ENCODE assay signal across 28 mouse cellular contexts in genomic region chr12:28323659-28324058, GRCm38 (mm10).
A peak's percentile ranks its signal among the peaks of the same experiment; 100 is the strongest.
DNase-seq lines count a peak whose midpoint lies in the region; ATAC-seq lines count a peak whose summit lies in the region.
"Had no signal": no experiment of that assay in that cellular context is flagged by ENCODE, and none has a peak within 500 bp of the region (broad histone marks: within the 10 kb centered on the region; RNA-seq: fewer than 3 reads in every experiment).

No protein-coding gene starts in this region.

- H3K9ac ChIP-seq in hindbrain, embryonic 13.5 days: no peak overlapping the region
- H3K9ac ChIP-seq in embryonic facial prominence, embryonic 14.5 days (ENCODE audit: low read depth, low read length): no peak overlapping the region
- no peak overlapping the region for H3K9ac ChIP-seq in hindbrain, embryonic 11.5 days (ENCODE audit: low read depth, low read length)
- H3K9ac ChIP-seq: embryonic facial prominence, embryonic 12.5 days; forebrain, embryonic 12.5 days; forebrain, embryonic 15.5 days; heart, embryonic 13.5 days; hindbrain, embryonic 14.5 days had no signal

- H3K27me3 ChIP-seq in hindbrain, embryonic 10.5 days (ENCODE audit: insufficient read depth, poor library complexity, severe bottlenecking): no peaks in the 10 kb centered on the region
- H3K27me3 ChIP-seq in hindbrain, embryonic 13.5 days: no peaks in the 10 kb centered on the region
- H3K27me3 ChIP-seq in embryonic facial prominence, embryonic 14.5 days (replicated peaks; ENCODE audit: control insufficient read depth, insufficient read depth, low read length): no peaks in the 10 kb centered on the region; the same call in 1 of the 2 replicates
- H3K27me3 ChIP-seq in hindbrain, embryonic 11.5 days (ENCODE audit: control insufficient read depth, insufficient read depth, low read length): no peaks in the 10 kb centered on the region
- H3K27me3 ChIP-seq: embryonic facial prominence, embryonic 12.5 days; forebrain, embryonic 12.5 days; forebrain, embryonic 15.5 days; heart, embryonic 13.5 days had no signal

- peaks cover 13% of the 10 kb centered on the region for H3K4me1 ChIP-seq in hindbrain, embryonic 10.5 days (replicated peaks)
- no peaks in the 10 kb centered on the region for H3K4me1 ChIP-seq in hindbrain, embryonic 13.5 days (replicated peaks)
- H3K4me1 ChIP-seq in embryonic facial prominence, embryonic 14.5 days (ENCODE audit: control insufficient read depth, insufficient read depth, low read length): no peaks in the 10 kb centered on the region
- H3K4me1 ChIP-seq in hindbrain, embryonic 11.5 days (replicated peaks; ENCODE audit: control insufficient read depth, insufficient read depth, low read length): no peaks in the 10 kb centered on the region
- H3K4me1 ChIP-seq: forebrain, embryonic 15.5 days; heart, embryonic 13.5 days had no signal

- no peak overlapping the region for H3K4me3 ChIP-seq in hindbrain, embryonic 10.5 days
- H3K4me3 ChIP-seq in hindbrain, embryonic 13.5 days: no peak overlapping the region
- no peak overlapping the region for H3K4me3 ChIP-seq in embryonic facial prominence, embryonic 14.5 days (ENCODE audit: low read depth, low read length)
- no peak overlapping the region for H3K4me3 ChIP-seq in hindbrain, embryonic 11.5 days (ENCODE audit: low read depth, low read length)
- H3K4me3 ChIP-seq: embryonic facial prominence, embryonic 12.5 days; erythroblast, embryonic 14.5 days; forebrain, embryonic 12.5 days; forebrain, embryonic 15.5 days; heart, adult 2 months; heart, embryonic 10.5 days; heart, embryonic 13.5 days had no signal

- peak overlapping the region; percentile 75 for H3K27ac ChIP-seq in hindbrain, embryonic 10.5 days
- no peak overlapping the region for H3K27ac ChIP-seq in hindbrain, embryonic 13.5 days
- no peak overlapping the region for H3K27ac ChIP-seq in embryonic facial prominence, embryonic 14.5 days (replicated peaks; ENCODE audit: low read depth, low read length)
- no peak overlapping the region for H3K27ac ChIP-seq in hindbrain, embryonic 11.5 days (ENCODE audit: low read depth, low read length)
- H3K27ac ChIP-seq: embryonic facial prominence, embryonic 12.5 days; forebrain, embryonic 12.5 days; forebrain, embryonic 15.5 days; heart, adult 2 months; heart, embryonic 10.5 days; heart, embryonic 13.5 days; hindbrain, embryonic 14.5 days; hindbrain, postnatal 0 days had no signal

- H3K9me3 ChIP-seq in hindbrain, embryonic 10.5 days: no peaks in the 10 kb centered on the region
- H3K9me3 ChIP-seq in hindbrain, embryonic 13.5 days: no peaks in the 10 kb centered on the region
- H3K9me3 ChIP-seq in embryonic facial prominence, embryonic 14.5 days (ENCODE audit: control insufficient read depth, low read length): no peaks in the 10 kb centered on the region
- no peaks in the 10 kb centered on the region for H3K9me3 ChIP-seq in hindbrain, embryonic 11.5 days (ENCODE audit: control insufficient read depth, low read length)
- H3K9me3 ChIP-seq: embryonic facial prominence, embryonic 12.5 days; forebrain, embryonic 12.5 days; forebrain, embryonic 15.5 days; heart, embryonic 10.5 days; heart, embryonic 13.5 days had no signal

- peak; percentile 29 for DNase-seq in hindbrain, embryonic 10.5 days (ENCODE audit: low spot score)
- DNase-seq in embryo, embryonic 10 days (ENCODE audit: low spot score): peak; percentile 54
- peak; percentile 25 for DNase-seq in embryo, embryonic 9.5 days (ENCODE audit: extremely low spot score)
- peak; percentile 20 for DNase-seq in embryonic facial prominence, embryonic 14.5 days (ENCODE audit: low spot score)
- no peak for DNase-seq in adrenal gland, postnatal 36 days
- no peak for DNase-seq in layer of hippocampus, postnatal 10 days (ENCODE audit: low spot score in 2 of 2)
- DNase-seq in hindbrain, embryonic 11.5 days (ENCODE audit: low spot score): no peak
- DNase-seq: adrenal gland, adult 8-10 months; adrenal gland, postnatal 25 days; cerebellum, adult 18-20 months; cerebellum, adult 9-11 months; cerebellum, postnatal 25 days; gastrocnemius, postnatal 25 days; heart, adult 2 months; heart, postnatal 14 days; heart, postnatal 4 days had no signal

- no peak overlapping the region for H3K4me2 ChIP-seq in hindbrain, embryonic 13.5 days
- no peak overlapping the region for H3K4me2 ChIP-seq in embryonic facial prominence, embryonic 14.5 days (ENCODE audit: low read depth, low read length)
- H3K4me2 ChIP-seq in hindbrain, embryonic 11.5 days (replicated peaks; ENCODE audit: low read depth, low read length): no peak overlapping the region
- H3K4me2 ChIP-seq: embryonic facial prominence, embryonic 12.5 days; forebrain, embryonic 12.5 days; forebrain, embryonic 15.5 days; heart, embryonic 13.5 days; hindbrain, embryonic 14.5 days had no signal

- no peaks in the 10 kb centered on the region for H3K36me3 ChIP-seq in hindbrain, embryonic 10.5 days
- no peaks in the 10 kb centered on the region for H3K36me3 ChIP-seq in hindbrain, embryonic 13.5 days
- H3K36me3 ChIP-seq in embryonic facial prominence, embryonic 14.5 days (ENCODE audit: control insufficient read depth, insufficient read depth, low read length): no peaks in the 10 kb centered on the region
- no peaks in the 10 kb centered on the region for H3K36me3 ChIP-seq in hindbrain, embryonic 11.5 days (ENCODE audit: control insufficient read depth, insufficient read depth, low read length)
- H3K36me3 ChIP-seq: embryonic facial prominence, embryonic 12.5 days; forebrain, embryonic 12.5 days; forebrain, embryonic 15.5 days; heart, embryonic 10.5 days; heart, embryonic 13.5 days had no signal

- whole genome bisulfite sequencing in hindbrain, embryonic 10.5 days: 10% methylated on average over 2 of the region's 2 CpGs
- WGBS in hindbrain, embryonic 13.5 days: 33% methylated on average over 2 of the region's 2 CpGs
- 39% methylated on average over 2 of the region's 2 CpGs for WGBS in embryonic facial prominence, embryonic 14.5 days
- WGBS in hindbrain, embryonic 11.5 days: 34% methylated on average over 2 of the region's 2 CpGs

- no peak for ATAC-seq in hindbrain, embryonic 13.5 days (ENCODE audit: low FRiP score)
- ATAC-seq in embryonic facial prominence, embryonic 14.5 days (ENCODE audit: low read depth): no peak
- ATAC-seq in hindbrain, embryonic 11.5 days (ENCODE audit: low FRiP score): no peak
- ATAC-seq: activated CD4-positive, CD25-positive, alpha-beta regulatory T cell, adult 4 months; forebrain, embryonic 15.5 days; hindbrain, postnatal 0 days; inflammation-experienced regulatory T-cells, adult 6 months; intestine, embryonic 16.5 days had no signal

Comparison
In these comparisons a context has a peak if more than half of its experiments do, and no peak if none do; other contexts are left out.
1. DNase-seq: peak in hindbrain, embryonic 10.5 days (single experiment), embryo, embryonic 10 days (single experiment), embryo, embryonic 9.5 days (single experiment) and embryonic facial prominence, embryonic 14.5 days (single experiment); none in adrenal gland, postnatal 36 days (0 of 2), layer of hippocampus, postnatal 10 days (0 of 2) and hindbrain, embryonic 11.5 days (single experiment).